Mouse (Mus musculus): ENCODE results near the gene Phkg2. TPM values are rescaled to one million over a fixed set of nuclear protein-coding genes. Genes with fewer than 3 reads are reported as not detected.
A peak's percentile ranks its signal among the peaks of the same experiment; 100 is the strongest.

Gene Phkg2
- polyA plus RNA-seq (2014; fragmentation: Nextera tagmentation; extraction: Ambion mirVana), result 42.0 and 49.4 TPM in 2 replicates

GRCm38 (mm10) chr7:127572895-127573471, at the start of gene Phkg2:
Gene Phkg2 (plus strand): TSS chr7:127573340.
- Histone ChIP-seq H3K9me3 (ENCODE audit: control insufficient read depth, low read length) (no peaks in the 10 kb centered on the region), H3K36me3 (ENCODE audit: control insufficient read depth, insufficient read depth, low read length) (peaks cover 15% of the 10 kb centered on the region), H3K27ac (ENCODE audit: low read depth) (peak within 1 kb of the TSS; percentile 82), H3K4me3 (ENCODE audit: low read depth, low read length) (peak within 1 kb of the TSS; percentile 72), H3K27me3 (replicated peaks; ENCODE audit: control insufficient read depth, insufficient read depth, low read length) (no peaks in the 10 kb centered on the region), H3K4me1 (replicated peaks; ENCODE audit: control insufficient read depth, insufficient read depth, low read length) (peaks cover 20% of the 10 kb centered on the region), H3K9ac (ENCODE audit: low read length) (peak within 1 kb of the TSS; percentile 68), H3K4me2 (ENCODE audit: low read length) (peak within 1 kb of the TSS; percentile 92)
- peak; percentile 86 for DNase-seq (ENCODE audit: low spot score)
- ATAC-seq (replicated peaks; ENCODE audit: low FRiP score, low TSS enrichment, low read depth), result peak; percentile 97
- 1% methylated on average over 17 of the region's 17 CpGs for WGBS

DNA sequence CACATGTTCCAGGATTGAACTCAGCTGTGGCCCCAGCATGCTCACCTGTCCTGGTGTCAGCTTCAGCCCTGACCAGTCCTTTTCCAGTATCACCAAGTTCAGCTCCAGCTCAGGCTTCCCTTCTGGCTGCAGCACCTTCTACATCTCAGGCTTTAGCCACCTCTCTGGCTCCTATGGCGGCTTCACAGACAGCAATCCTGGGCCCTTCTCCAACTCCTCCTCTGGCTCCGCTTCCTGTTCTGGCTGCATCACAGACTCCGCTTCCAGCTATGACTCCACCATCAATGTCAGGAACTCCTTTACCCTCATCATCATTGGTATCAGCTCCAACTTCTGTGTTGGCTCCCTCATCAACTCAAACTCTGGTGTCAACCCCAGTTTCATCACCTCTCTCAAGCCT, 31.5 kb upstream of the Phkg2 start:
- Histone ChIP-seq H3K9ac (ENCODE audit: low read length) (no peak overlapping the region), H3K36me3 (ENCODE audit: control insufficient read depth, insufficient read depth, low read length) (peaks cover 98% of the 10 kb centered on the region), H3K4me1 (replicated peaks; ENCODE audit: control insufficient read depth, insufficient read depth, low read length) (no peaks in the 10 kb centered on the region), H3K4me3 (ENCODE audit: low read depth, low read length) (no peak overlapping the region), H3K27me3 (replicated peaks; ENCODE audit: control insufficient read depth, insufficient read depth, low read length) (no peaks in the 10 kb centered on the region), H3K27ac (ENCODE audit: low read depth) (no peak overlapping the region), H3K4me2 (ENCODE audit: low read length) (no peak overlapping the region), H3K9me3 (ENCODE audit: control insufficient read depth, low read length) (no peaks in the 10 kb centered on the region)
- no peak for DNase-seq (ENCODE audit: low spot score)
- ATAC-seq (replicated peaks; ENCODE audit: low FRiP score, low TSS enrichment, low read depth), result no peak
- WGBS, result 97% methylated on average over 3 of the region's 3 CpGs

GRCm38 (mm10) chr7:127549116-127549835, 23.9 kb upstream of the Phkg2 start:
- no peak overlapping the region for H3K4me3 ChIP-seq (ENCODE audit: low read depth, low read length)
- no peak for DNase-seq (ENCODE audit: low spot score)
- H3K9ac ChIP-seq (ENCODE audit: low read length), result no peak overlapping the region
- peaks cover 87% of the 10 kb centered on the region for H3K36me3 ChIP-seq (ENCODE audit: control insufficient read depth, insufficient read depth, low read length)
- no peak overlapping the region for H3K4me2 ChIP-seq (ENCODE audit: low read length)
- WGBS, result 89% methylated on average over 15 of the region's 15 CpGs
- no peaks in the 10 kb centered on the region for H3K27me3 ChIP-seq (replicated peaks; ENCODE audit: control insufficient read depth, insufficient read depth, low read length)
- H3K9me3 ChIP-seq (ENCODE audit: control insufficient read depth, low read length), result no peaks in the 10 kb centered on the region
- H3K4me1 ChIP-seq (replicated peaks; ENCODE audit: control insufficient read depth, insufficient read depth, low read length), result no peaks in the 10 kb centered on the region
- H3K27ac ChIP-seq (ENCODE audit: low read depth), result no peak overlapping the region
- ATAC-seq (replicated peaks; ENCODE audit: low FRiP score, low TSS enrichment, low read depth), result no peak

DNA sequence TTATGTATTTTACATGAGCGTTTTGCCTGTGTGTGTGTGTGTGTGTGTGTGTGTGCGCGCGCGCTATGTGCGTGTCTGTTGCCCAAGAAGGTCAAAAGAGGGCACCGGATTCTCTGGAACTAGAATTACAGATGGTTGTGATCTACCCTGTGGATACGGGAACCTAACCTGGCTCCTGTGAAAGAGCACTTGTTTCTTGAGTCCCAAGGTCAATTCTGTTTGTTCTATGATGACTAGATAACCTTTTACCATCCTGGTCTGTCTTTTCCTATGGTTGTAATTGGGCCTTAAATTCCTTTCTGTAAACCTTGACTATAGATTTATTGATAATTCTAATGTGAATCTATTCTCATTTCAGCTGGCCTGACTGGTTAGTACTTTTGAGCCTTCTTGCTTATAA, 21.6 kb upstream of the Phkg2 start:
- DNase-seq (ENCODE audit: low spot score), result no peak
- WGBS, result 96% methylated on average over 8 of the region's 8 CpGs
- ATAC-seq (replicated peaks; ENCODE audit: low FRiP score, low TSS enrichment, low read depth), result no peak
- peaks cover 87% of the 10 kb centered on the region for H3K36me3 ChIP-seq (ENCODE audit: control insufficient read depth, insufficient read depth, low read length)
- no peaks in the 10 kb centered on the region for H3K27me3 ChIP-seq (replicated peaks; ENCODE audit: control insufficient read depth, insufficient read depth, low read length)
- no peaks in the 10 kb centered on the region for H3K9me3 ChIP-seq (ENCODE audit: control insufficient read depth, low read length)
- H3K4me1 ChIP-seq (replicated peaks; ENCODE audit: control insufficient read depth, insufficient read depth, low read length), result no peaks in the 10 kb centered on the region
- H3K27ac ChIP-seq (ENCODE audit: low read depth), result no peak overlapping the region
- H3K4me3 ChIP-seq (ENCODE audit: low read depth, low read length), result no peak overlapping the region
- no peak overlapping the region for H3K4me2 ChIP-seq (ENCODE audit: low read length)
- H3K9ac ChIP-seq (ENCODE audit: low read length), result no peak overlapping the region

GRCm38 (mm10) chr7:127560580-127560979, 12.6 kb upstream of the Phkg2 start:
- H3K36me3 ChIP-seq (ENCODE audit: control insufficient read depth, insufficient read depth, low read length), result peaks cover 91% of the 10 kb centered on the region
- no peak overlapping the region for H3K27ac ChIP-seq (ENCODE audit: low read depth)
- ATAC-seq (replicated peaks; ENCODE audit: low FRiP score, low TSS enrichment, low read depth), result no peak

DNA sequence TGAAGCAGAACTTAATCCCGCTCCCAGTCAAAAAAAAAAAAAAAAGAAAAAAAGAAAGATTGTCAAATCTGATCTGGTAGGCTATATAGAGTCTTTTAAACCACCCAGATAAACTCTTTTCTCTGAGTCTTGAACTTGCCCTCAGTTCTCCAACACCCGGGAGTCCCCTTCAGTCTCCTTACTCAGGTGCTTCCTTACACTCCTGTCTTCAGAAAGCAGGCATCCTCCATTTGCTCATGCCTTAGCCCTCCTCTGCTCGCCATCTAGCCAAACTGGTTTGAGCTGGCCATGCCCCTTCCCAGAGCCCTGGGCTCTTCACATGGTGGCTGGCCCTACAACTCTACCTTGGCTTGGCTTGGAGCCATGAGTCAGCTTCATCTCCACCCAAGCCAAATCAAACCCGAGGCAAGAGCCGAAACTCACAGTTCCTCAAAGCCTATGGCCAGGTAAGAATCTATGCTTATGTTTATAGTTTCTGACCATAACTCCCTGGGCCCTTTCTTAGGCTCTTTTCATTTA, 11.7 kb upstream of the Phkg2 start, which contains the start of gene Tmem265:
Gene Tmem265 (plus strand): TSS at position 51 of the 519 bp plus-strand sequence.
- Histone ChIP-seq H3K9ac (ENCODE audit: low read length) (no peak within 1 kb of the TSS), H3K4me2 (ENCODE audit: low read length) (no peak within 1 kb of the TSS), H3K4me3 (ENCODE audit: low read depth, low read length) (no peak within 1 kb of the TSS), H3K27me3 (replicated peaks; ENCODE audit: control insufficient read depth, insufficient read depth, low read length) (no peaks in the 10 kb centered on the region), H3K9me3 (ENCODE audit: control insufficient read depth, low read length) (no peaks in the 10 kb centered on the region), H3K4me1 (replicated peaks; ENCODE audit: control insufficient read depth, insufficient read depth, low read length) (no peaks in the 10 kb centered on the region), H3K36me3 (ENCODE audit: control insufficient read depth, insufficient read depth, low read length) (peaks cover 91% of the 10 kb centered on the region), H3K27ac (ENCODE audit: low read depth) (no peak within 1 kb of the TSS)
- no peak for ATAC-seq (replicated peaks; ENCODE audit: low FRiP score, low TSS enrichment, low read depth)
- 90% methylated on average over 5 of the region's 5 CpGs for WGBS
- no peak for DNase-seq (ENCODE audit: low spot score)

More at GRCm38 (mm10) chr7:127560580-127560979, 12.6 kb upstream of the Phkg2 start:
- Histone ChIP-seq H3K4me3 (ENCODE audit: low read depth, low read length) (no peak overlapping the region), H3K9me3 (ENCODE audit: control insufficient read depth, low read length) (no peaks in the 10 kb centered on the region), H3K9ac (ENCODE audit: low read length) (no peak overlapping the region), H3K27me3 (replicated peaks; ENCODE audit: control insufficient read depth, insufficient read depth, low read length) (no peaks in the 10 kb centered on the region), H3K4me2 (ENCODE audit: low read length) (no peak overlapping the region), H3K4me1 (replicated peaks; ENCODE audit: control insufficient read depth, insufficient read depth, low read length) (no peaks in the 10 kb centered on the region)
- 91% methylated on average over 11 of the region's 11 CpGs for WGBS
- DNase-seq (ENCODE audit: low spot score), result no peak

GRCm38 (mm10) chr7:127564381-127565150, 8.6 kb upstream of the Phkg2 start:
- Histone ChIP-seq H3K9ac (ENCODE audit: low read length) (no peak overlapping the region), H3K4me3 (ENCODE audit: low read depth, low read length) (no peak overlapping the region), H3K4me1 (replicated peaks; ENCODE audit: control insufficient read depth, insufficient read depth, low read length) (no peaks in the 10 kb centered on the region), H3K27me3 (replicated peaks; ENCODE audit: control insufficient read depth, insufficient read depth, low read length) (no peaks in the 10 kb centered on the region), H3K4me2 (ENCODE audit: low read length) (no peak overlapping the region), H3K36me3 (ENCODE audit: control insufficient read depth, insufficient read depth, low read length) (peaks cover 75% of the 10 kb centered on the region), H3K9me3 (ENCODE audit: control insufficient read depth, low read length) (no peaks in the 10 kb centered on the region), H3K27ac (ENCODE audit: low read depth) (no peak overlapping the region)
- DNase-seq (ENCODE audit: low spot score) (no peak), ATAC-seq (replicated peaks; ENCODE audit: low FRiP score, low TSS enrichment, low read depth) (no peak)
- 81% methylated on average over 6 of the region's 6 CpGs for WGBS

DNA sequence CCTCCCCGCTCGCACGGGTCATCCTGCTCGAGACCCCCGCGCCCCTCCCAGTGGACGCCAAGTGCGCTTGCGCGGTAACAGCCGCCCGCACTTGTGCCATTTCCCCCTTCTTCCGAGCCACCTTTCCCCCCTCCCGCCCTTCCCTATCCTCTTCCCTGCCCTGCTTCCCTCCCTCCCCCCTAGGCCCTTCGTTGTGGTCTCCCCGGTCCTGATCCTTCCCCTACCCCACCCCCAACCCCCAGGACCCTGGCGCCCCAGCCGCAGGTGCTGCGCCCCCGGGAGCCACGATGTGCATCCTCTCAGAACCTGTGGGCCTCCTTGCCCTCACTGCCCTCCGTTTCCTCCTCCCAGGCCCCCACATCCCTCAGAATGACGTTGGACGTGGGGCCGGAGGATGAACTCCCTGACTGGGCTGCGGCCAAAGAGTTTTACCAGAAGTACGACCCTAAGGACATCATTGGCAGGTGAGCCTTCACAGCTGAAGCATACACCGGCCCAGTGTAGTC, 416 bp downstream of the Phkg2 start:
- Histone ChIP-seq H3K4me3 (ENCODE audit: low read depth, low read length) (peak overlapping the region; percentile 72), H3K36me3 (ENCODE audit: control insufficient read depth, insufficient read depth, low read length) (peaks cover 20% of the 10 kb centered on the region), H3K4me1 (replicated peaks; ENCODE audit: control insufficient read depth, insufficient read depth, low read length) (peaks cover 20% of the 10 kb centered on the region), H3K4me2 (ENCODE audit: low read length) (peak overlapping the region; percentile 92), H3K27ac (ENCODE audit: low read depth) (peak overlapping the region; percentile 54; the same call in 1 of the 2 replicates), H3K27me3 (replicated peaks; ENCODE audit: control insufficient read depth, insufficient read depth, low read length) (no peaks in the 10 kb centered on the region), H3K9ac (ENCODE audit: low read length) (peak overlapping the region; percentile 68), H3K9me3 (ENCODE audit: control insufficient read depth, low read length) (no peaks in the 10 kb centered on the region)
- WGBS, result 1% methylated on average over 18 of the region's 28 CpGs
- DNase-seq (ENCODE audit: low spot score), result peak; percentile 61
- ATAC-seq (replicated peaks; ENCODE audit: low FRiP score, low TSS enrichment, low read depth), result peak; percentile 60
